Mouse (Mus musculus) embryonic facial prominence, embryonic 13.5 days (tissue): ENCODE results near the gene Clca3a2. TPM values are rescaled to one million over a fixed set of nuclear protein-coding genes. Genes with fewer than 3 reads are reported as not detected.

Experiments used
- polyA plus RNA-seq: library from polyadenylated mRNA; unstranded; fragments of >200 nt; fragmentation: Nextera tagmentation; extraction: Ambion mirVana; gene quantifications from 2 replicates; pipeline ENCODE4 v1.2.1, GENCODE M21; 2015

Clca3a2 gene
- polyA plus RNA-seq, 1 experiment from 2014 or later: 0.73 TPM

Other genes with a start within 250 kb of the Clca3a2 start
- 19.0 and 21.3 TPM in 2 replicates for gene Hs2st1, start 249.3 kb downstream of the Clca3a2 start, polyA plus RNA-seq
- 609 and 619 TPM in 2 replicates for gene Selenof, start 249.2 kb downstream of the Clca3a2 start, polyA plus RNA-seq
- gene Sh3glb1, start 99.2 kb downstream of the Clca3a2 start, polyA plus RNA-seq: 87.0 and 89.7 TPM in 2 replicates
- 0.56 and 0.95 TPM in 2 replicates for gene Clca3a1, start 58.5 kb downstream of the Clca3a2 start, polyA plus RNA-seq
- not detected in 2 replicates for gene Clca3b, start 29.9 kb upstream of the Clca3a2 start, polyA plus RNA-seq
- gene Clca4b, start 113.0 kb upstream of the Clca3a2 start, polyA plus RNA-seq: 1.3 TPM in 1 of 2 replicates, not detected in the other
- 0.07 and 0.70 TPM in 2 replicates for gene Clca4a, start 155.6 kb upstream of the Clca3a2 start, polyA plus RNA-seq
- gene Clca1, start 213.3 kb upstream of the Clca3a2 start, polyA plus RNA-seq: 0.73 TPM in 1 of 2 replicates, not detected in the other